Mouse (Mus musculus): ENCODE results near the gene Tmem129. TPM values are rescaled to one million over a fixed set of nuclear protein-coding genes. Genes with fewer than 3 reads are reported as not detected.
A peak's percentile ranks its signal among the peaks of the same experiment; 100 is the strongest.

Gene Tmem129
- polyA plus RNA-seq, 1 experiment: 50.1 TPM

DNA sequence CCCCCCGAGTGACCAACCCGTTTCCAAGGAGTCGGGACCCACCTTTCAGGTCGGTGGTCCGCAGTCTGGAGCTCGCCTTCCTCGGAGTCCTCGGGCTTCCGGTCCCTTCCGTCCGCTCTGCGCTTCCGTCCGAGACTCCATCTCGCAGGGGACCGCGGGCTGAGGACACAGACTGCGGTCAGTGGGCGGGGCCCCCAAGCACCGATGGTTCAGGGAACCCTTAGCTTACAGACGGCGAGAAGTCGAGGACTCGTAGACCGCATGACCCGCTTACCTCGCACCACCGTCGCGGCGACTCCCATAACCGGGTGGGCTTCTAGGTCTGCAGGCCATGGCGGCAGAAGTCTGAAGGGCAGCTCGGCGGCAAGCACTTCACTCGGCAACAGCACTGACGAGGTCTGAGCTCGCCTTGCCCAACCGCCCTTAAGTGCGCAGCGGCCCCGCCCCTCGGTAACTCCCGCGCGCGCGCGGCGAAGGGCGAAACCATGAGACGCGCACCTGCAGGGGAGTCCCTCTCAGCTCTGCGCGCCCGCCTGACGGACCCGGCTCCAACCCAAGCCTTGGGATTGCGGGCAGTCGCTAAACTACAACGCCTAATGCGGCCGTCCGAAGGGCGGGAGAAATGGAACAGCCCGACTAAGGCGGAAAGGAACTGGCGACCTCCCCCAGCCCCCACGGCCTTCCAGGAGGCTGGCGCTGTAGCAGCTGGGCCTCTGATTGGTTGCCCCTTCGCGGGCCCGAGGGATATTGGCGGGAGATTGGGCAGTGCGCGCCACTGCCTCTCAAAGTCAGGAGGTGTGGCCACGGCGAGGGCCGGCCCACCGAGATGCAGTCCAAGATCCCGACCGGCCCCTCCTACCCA is 6.1 kb downstream of the Tmem129 start, which contains the start of gene Slbp:
TSS of gene Slbp (minus strand) at position 654 of the 862 bp plus-strand sequence.
- under 1% methylated on average over 82 of the region's 82 CpGs for WGBS
- Histone ChIP-seq H3K27ac (ENCODE audit: insufficient read depth, low read length) (peak within 1 kb of the TSS; percentile 97), H3K4me1 (ENCODE audit: control insufficient read depth, insufficient read depth, low read length) (peaks cover 8% of the 10 kb centered on the region), H3K4me3 (replicated peaks; ENCODE audit: insufficient read depth, low read depth, low read length) (peak within 1 kb of the TSS; percentile 86), H3K27me3 (ENCODE audit: control insufficient read depth, insufficient read depth, low read length) (no peaks in the 10 kb centered on the region)
- TF ChIP-seq CTCF (IDR thresholded peaks at IDR 0.05; ENCODE audit: borderline replicate concordance, insufficient read depth, low read depth, low read length) (no peak), POLR2A (IDR thresholded peaks at IDR 0.05; ENCODE audit: borderline replicate concordance, insufficient read depth, low read length) (peak; percentile 99)
- DNase-seq: peak; percentile 97

GRCm38 (mm10) chr5:33651541-33651920 is 6.7 kb downstream of the Tmem129 start:
- peak overlapping the region; percentile 97; the same call in 1 of the 2 replicates for H3K27ac ChIP-seq (ENCODE audit: insufficient read depth, low read length)
- no peaks in the 10 kb centered on the region for H3K27me3 ChIP-seq (ENCODE audit: control insufficient read depth, insufficient read depth, low read length)
- TF ChIP-seq CTCF (IDR thresholded peaks at IDR 0.05; ENCODE audit: borderline replicate concordance, insufficient read depth, low read depth, low read length) (no peak), POLR2A (IDR thresholded peaks at IDR 0.05; ENCODE audit: borderline replicate concordance, insufficient read depth, low read length) (no peak)
- WGBS: under 1% methylated on average over 11 of the region's 11 CpGs
- DNase-seq: no peak
- peak overlapping the region; percentile 86 for H3K4me3 ChIP-seq (replicated peaks; ENCODE audit: insufficient read depth, low read depth, low read length)
- peaks cover 8% of the 10 kb centered on the region for H3K4me1 ChIP-seq (ENCODE audit: control insufficient read depth, insufficient read depth, low read length)

DNA sequence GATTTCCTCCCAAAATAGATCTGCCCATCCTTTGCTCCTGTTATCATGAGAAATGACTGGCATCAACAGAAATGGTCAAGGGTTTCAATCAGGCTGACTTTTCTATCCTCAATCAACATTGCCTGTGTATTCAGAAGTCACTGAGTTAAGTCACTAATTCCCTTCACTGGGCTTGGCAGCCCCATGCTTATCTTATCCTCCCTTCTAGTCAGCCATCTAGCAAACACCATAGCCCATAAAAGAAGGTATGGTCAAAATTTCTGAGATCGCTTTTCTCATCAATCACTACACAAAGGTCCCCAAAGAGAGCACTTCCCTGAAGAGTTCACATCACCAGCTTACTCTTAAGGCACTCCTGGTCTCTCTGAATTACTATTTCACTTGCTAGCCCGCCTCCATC is 7.2 kb downstream of the Tmem129 start:
- Histone ChIP-seq H3K4me3 (replicated peaks; ENCODE audit: insufficient read depth, low read depth, low read length) (peak overlapping the region; percentile 86), H3K4me1 (ENCODE audit: control insufficient read depth, insufficient read depth, low read length) (peaks cover 8% of the 10 kb centered on the region), H3K27ac (ENCODE audit: insufficient read depth, low read length) (no peak overlapping the region; the same call in 1 of the 2 replicates), H3K27me3 (ENCODE audit: control insufficient read depth, insufficient read depth, low read length) (no peaks in the 10 kb centered on the region)
- TF ChIP-seq CTCF (IDR thresholded peaks at IDR 0.05; ENCODE audit: borderline replicate concordance, insufficient read depth, low read depth, low read length) (no peak), POLR2A (IDR thresholded peaks at IDR 0.05; ENCODE audit: borderline replicate concordance, insufficient read depth, low read length) (no peak)
- no peak for DNase-seq
- 7% methylated on average over 2 of the region's 2 CpGs for WGBS

DNA sequence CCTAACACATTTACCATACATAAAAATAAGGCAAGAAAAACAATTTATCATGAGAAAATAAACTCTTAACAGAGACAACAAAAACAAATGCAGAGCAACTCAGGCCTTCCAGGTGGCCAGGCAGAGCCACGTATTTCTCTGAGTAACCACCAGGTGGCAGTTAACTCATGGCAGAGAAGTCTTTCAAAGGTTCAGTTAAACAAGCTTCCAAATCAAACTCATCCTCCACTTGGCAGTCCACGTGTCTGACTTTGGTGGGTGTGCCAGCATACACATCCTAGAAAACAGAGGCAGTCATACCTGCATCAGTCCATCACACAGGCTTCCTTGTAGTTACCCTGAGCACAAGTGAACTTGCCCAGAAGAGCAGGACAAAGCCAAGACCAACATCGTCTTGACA is 17.6 kb downstream of the Tmem129 start:
- Histone ChIP-seq H3K27ac (ENCODE audit: insufficient read depth, low read length) (no peak overlapping the region), H3K4me3 (replicated peaks; ENCODE audit: insufficient read depth, low read depth, low read length) (no peak overlapping the region), H3K27me3 (ENCODE audit: control insufficient read depth, insufficient read depth, low read length) (no peaks in the 10 kb centered on the region), H3K4me1 (ENCODE audit: control insufficient read depth, insufficient read depth, low read length) (no peaks in the 10 kb centered on the region)
- TF ChIP-seq POLR2A (IDR thresholded peaks at IDR 0.05; ENCODE audit: borderline replicate concordance, insufficient read depth, low read length) (no peak), CTCF (IDR thresholded peaks at IDR 0.05; ENCODE audit: borderline replicate concordance, insufficient read depth, low read depth, low read length) (peak; percentile 64)
- 31% methylated on average over 3 of the region's 3 CpGs for WGBS
- DNase-seq: peak; percentile 44

- Histone ChIP-seq H3K27ac (ENCODE audit: insufficient read depth, low read length) (no peak overlapping the region), H3K4me3 (replicated peaks; ENCODE audit: insufficient read depth, low read depth, low read length) (no peak overlapping the region), H3K4me1 (ENCODE audit: control insufficient read depth, insufficient read depth, low read length) (no peaks in the 10 kb centered on the region), H3K27me3 (ENCODE audit: control insufficient read depth, insufficient read depth, low read length) (no peaks in the 10 kb centered on the region)
- WGBS: 67% methylated on average over 4 of the region's 4 CpGs
- no peak for DNase-seq
- TF ChIP-seq CTCF (IDR thresholded peaks at IDR 0.05; ENCODE audit: borderline replicate concordance, insufficient read depth, low read depth, low read length): no peak
- TF ChIP-seq POLR2A (IDR thresholded peaks at IDR 0.05; ENCODE audit: borderline replicate concordance, insufficient read depth, low read length): no peak
Observed at GRCm38 (mm10) chr5:33638826-33639225, 19.4 kb downstream of the Tmem129 start.

DNA sequence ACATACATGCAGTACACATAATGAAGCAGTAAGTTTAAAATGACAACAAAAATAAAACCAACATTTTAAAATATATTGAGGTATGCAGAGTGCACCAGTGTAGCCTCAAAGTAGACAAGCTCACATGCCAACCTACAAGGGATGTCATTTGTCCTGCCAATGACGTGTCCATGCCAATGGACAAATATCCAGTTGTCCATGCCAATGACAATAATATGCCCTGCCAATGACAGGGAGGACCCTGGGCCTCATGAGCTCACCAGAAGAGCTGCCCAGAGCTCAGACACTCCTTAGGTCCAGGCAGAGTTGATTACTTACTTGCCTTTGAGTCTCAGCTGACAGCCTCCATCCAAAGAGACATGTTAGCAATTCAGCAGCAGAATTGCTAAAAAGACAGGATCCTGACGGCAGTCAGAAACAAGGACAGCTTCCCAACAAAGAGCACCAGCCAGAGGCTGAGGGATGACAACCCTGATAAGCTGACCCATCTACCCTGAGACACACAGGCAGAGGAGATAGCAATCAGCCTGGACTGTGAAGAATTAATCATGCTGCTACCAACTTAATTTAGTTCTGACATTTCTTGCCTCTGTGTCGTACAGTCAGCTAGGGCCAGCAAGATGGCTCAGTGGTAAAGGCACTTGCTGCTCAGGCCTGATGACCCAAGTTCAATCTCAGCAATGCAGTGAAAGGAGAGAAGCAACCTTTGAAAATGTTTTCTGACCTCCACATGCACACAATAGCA is 20.4 kb downstream of the Tmem129 start:
- WGBS: 50% methylated on average over 3 of the region's 3 CpGs
- H3K4me3 ChIP-seq (replicated peaks; ENCODE audit: insufficient read depth, low read depth, low read length): no peak overlapping the region
- H3K27me3 ChIP-seq (ENCODE audit: control insufficient read depth, insufficient read depth, low read length): no peaks in the 10 kb centered on the region
- H3K4me1 ChIP-seq (ENCODE audit: control insufficient read depth, insufficient read depth, low read length): no peaks in the 10 kb centered on the region
- no peak for TF ChIP-seq POLR2A (IDR thresholded peaks at IDR 0.05; ENCODE audit: borderline replicate concordance, insufficient read depth, low read length)
- TF ChIP-seq CTCF (IDR thresholded peaks at IDR 0.05; ENCODE audit: borderline replicate concordance, insufficient read depth, low read depth, low read length): no peak
- DNase-seq: no peak
- H3K27ac ChIP-seq (ENCODE audit: insufficient read depth, low read length): no peak overlapping the region

GRCm38 (mm10) chr5:33635361-33635760 is 22.9 kb downstream of the Tmem129 start:
- H3K27me3 ChIP-seq (ENCODE audit: control insufficient read depth, insufficient read depth, low read length): no peaks in the 10 kb centered on the region
- DNase-seq: no peak
- no peaks in the 10 kb centered on the region for H3K4me1 ChIP-seq (ENCODE audit: control insufficient read depth, insufficient read depth, low read length)
- WGBS: 94% methylated on average over 3 of the region's 3 CpGs
- TF ChIP-seq CTCF (IDR thresholded peaks at IDR 0.05; ENCODE audit: borderline replicate concordance, insufficient read depth, low read depth, low read length): no peak
- TF ChIP-seq POLR2A (IDR thresholded peaks at IDR 0.05; ENCODE audit: borderline replicate concordance, insufficient read depth, low read length): no peak
- no peak overlapping the region for H3K27ac ChIP-seq (ENCODE audit: insufficient read depth, low read length)
- no peak overlapping the region for H3K4me3 ChIP-seq (replicated peaks; ENCODE audit: insufficient read depth, low read depth, low read length)
